Mouse (Mus musculus): Measurements from ENCODE around the gene Fndc3b.

DNA sequence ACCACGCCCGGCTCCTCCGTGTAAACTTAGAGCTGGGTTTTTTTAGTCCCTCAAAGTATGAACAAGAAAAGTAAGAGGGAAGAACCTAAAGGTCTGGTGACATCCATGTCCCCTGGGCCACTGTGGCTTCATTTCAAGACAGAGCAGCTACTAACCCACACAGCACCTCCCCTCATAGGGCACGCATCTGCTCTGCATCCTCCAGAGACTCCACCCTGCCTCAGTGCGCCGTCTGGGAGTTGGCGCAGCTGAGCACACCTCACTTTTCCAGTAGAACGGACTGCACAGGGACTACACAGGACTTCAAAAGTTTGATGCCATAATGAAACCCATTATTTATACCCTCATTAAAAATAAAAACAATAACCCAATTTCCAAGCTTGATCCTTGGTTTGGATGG, 130.2 kb downstream of the Fndc3b start:
- no peak for TF ChIP-seq CTCF (IDR thresholded peaks at IDR 0.05; ENCODE audit: low read depth)
- TF ChIP-seq EP300 (IDR thresholded peaks at IDR 0.05; ENCODE audit: low read depth), result no peak

Measured in liver, embryonic 14.5 days (tissue).